Mouse (Mus musculus) lung, embryonic 14.5 days (tissue): ENCODE data around the gene Fhl2. TPM values are rescaled to one million over a fixed set of nuclear protein-coding genes. Genes with fewer than 3 reads are reported as not detected.

ENCODE experiments used
- ATAC-seq: fragments of 200-750 bp; cut with Nextera tagmentation; 2 replicates; pipeline ENCODE4 v1.8.0; 2017; ENCODE audit warnings: mild to moderate bottlenecking, moderate TSS enrichment, moderate library complexity; ENCODE audit not compliant: insufficient read depth
- DNase-seq: peaks from one replicate; pipeline ENCODE4 v3.0.0-alpha.2; 2015
- H3K27ac ChIP-seq: fragments of 300-500 bp; sonication (generic); 2 replicates; pipeline ENCODE4 v1.5.1; 2014; ENCODE audit warnings: low read depth, mild to moderate bottlenecking, moderate library complexity
- H3K27me3 ChIP-seq: fragments of 300-500 bp; sonication (generic); 2 replicates; pipeline ENCODE4 v1.6.1; 2014; ENCODE audit warnings: low read length, control low read depth; ENCODE audit not compliant: insufficient read depth
- H3K36me3 ChIP-seq: fragments of 300-500 bp; sonication (generic); 2 replicates; pipeline ENCODE4 v1.6.1; 2014; ENCODE audit warnings: control low read depth; ENCODE audit not compliant: insufficient read depth
- H3K4me1 ChIP-seq: fragments of 300-500 bp; sonication (generic); 2 replicates; pipeline ENCODE4 v1.6.1; 2014; ENCODE audit warnings: antibody characterized with exemption, control low read depth; ENCODE audit not compliant: insufficient read depth
- H3K4me2 ChIP-seq: fragments of 300-500 bp; sonication (generic); 2 replicates; pipeline ENCODE4 v1.6.1; 2014; ENCODE audit warnings: mild to moderate bottlenecking
- H3K4me3 ChIP-seq: fragments of 300-500 bp; sonication (generic); 2 replicates; pipeline ENCODE4 v1.5.1; 2014; ENCODE audit warnings: low read depth, low read length
- H3K9ac ChIP-seq: fragments of 300-500 bp; sonication (generic); 2 replicates; pipeline ENCODE4 v1.6.1; 2014
- H3K9me3 ChIP-seq: fragments of 300-500 bp; sonication (generic); 2 replicates; pipeline ENCODE4 v1.6.1; 2016; ENCODE audit warnings: low read depth, low read length, control low read depth
- CTCF ChIP-seq: IDR thresholded peaks from 2 replicates; pipeline ENCODE4 v1.5.1; 2016; ENCODE audit warnings: antibody characterized with exemption, low read depth
- WGBS: fragments of 180-500 bp; shearing (Covaris S2); extraction: QIAGEN DNeasy Blood & Tissue Kit; methylation state at CpG from one replicate; pipeline ENCODE4 v1.1.7; 2014; 5-methylcytosine and 5-hydroxymethylcytosine counted together
- polyA plus RNA-seq: library from polyadenylated mRNA; unstranded; fragments of >200 nt; fragmentation: Nextera tagmentation; extraction: Ambion mirVana; gene quantifications from 2 replicates; pipeline ENCODE4 v1.2.1, GENCODE M21; 2014

Gene Fhl2
- polyA plus RNA-seq, 1 experiment from 2014 or later: 30.1 TPM

DNA sequence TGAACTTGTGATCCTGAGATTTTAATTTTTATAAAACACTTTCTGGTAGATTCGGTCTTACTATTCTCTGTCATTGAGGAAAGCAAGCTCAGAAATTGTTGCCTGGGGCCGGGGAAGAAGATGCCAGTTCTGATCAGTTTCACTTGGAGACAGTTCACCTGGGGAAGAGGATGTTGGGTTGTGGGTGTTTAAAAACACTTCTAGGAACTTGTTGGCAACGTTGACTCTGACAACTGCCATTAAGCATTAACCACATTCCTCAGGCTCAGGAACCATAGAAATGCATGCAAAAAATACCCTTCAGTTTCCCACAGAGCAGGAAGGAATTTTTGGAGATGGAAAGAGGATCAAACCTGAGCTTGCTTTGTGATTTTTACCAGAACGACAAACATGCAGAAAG is 28.2 kb upstream of the Fhl2 start:
- Histone ChIP-seq H3K27me3 (no peaks in the 10 kb centered on the region), H3K4me3 (no peak overlapping the region), H3K9me3 (no peaks in the 10 kb centered on the region), H3K4me1 (no peaks in the 10 kb centered on the region), H3K4me2 (no peak overlapping the region), H3K9ac (no peak overlapping the region), H3K27ac (no peak overlapping the region), H3K36me3 (no peaks in the 10 kb centered on the region)
- 67% methylated on average over 4 of the region's 4 CpGs for WGBS
- DNase-seq (no peak), ATAC-seq (no peak)
- no peak for TF ChIP-seq CTCF

DNA sequence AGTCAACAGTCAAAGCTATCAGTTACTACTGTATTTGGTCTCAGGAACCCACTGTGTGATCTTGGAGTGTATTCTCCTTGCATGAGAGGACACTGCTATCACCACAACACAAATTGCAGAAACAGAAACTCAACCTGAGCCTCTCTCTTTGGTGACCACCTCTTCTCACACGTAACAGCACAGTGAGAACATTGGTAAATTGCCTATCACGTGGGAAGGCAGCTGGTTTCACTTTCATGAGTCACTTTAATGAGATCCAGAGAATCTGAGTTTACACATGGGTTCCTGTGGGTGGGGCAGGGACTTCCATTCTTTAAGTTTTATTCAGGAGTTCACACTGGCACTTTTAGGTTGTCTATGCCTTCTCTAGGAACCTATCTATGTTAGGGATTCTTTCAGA is 27.4 kb upstream of the Fhl2 start:
- Histone ChIP-seq H3K4me1 (no peaks in the 10 kb centered on the region), H3K9me3 (no peaks in the 10 kb centered on the region), H3K27me3 (no peaks in the 10 kb centered on the region), H3K4me2 (no peak overlapping the region), H3K36me3 (no peaks in the 10 kb centered on the region), H3K9ac (no peak overlapping the region), H3K4me3 (no peak overlapping the region), H3K27ac (no peak overlapping the region)
- 49% methylated on average over 2 of the region's 2 CpGs for WGBS
- DNase-seq: no peak
- ATAC-seq: no peak
- TF ChIP-seq CTCF: no peak

DNA sequence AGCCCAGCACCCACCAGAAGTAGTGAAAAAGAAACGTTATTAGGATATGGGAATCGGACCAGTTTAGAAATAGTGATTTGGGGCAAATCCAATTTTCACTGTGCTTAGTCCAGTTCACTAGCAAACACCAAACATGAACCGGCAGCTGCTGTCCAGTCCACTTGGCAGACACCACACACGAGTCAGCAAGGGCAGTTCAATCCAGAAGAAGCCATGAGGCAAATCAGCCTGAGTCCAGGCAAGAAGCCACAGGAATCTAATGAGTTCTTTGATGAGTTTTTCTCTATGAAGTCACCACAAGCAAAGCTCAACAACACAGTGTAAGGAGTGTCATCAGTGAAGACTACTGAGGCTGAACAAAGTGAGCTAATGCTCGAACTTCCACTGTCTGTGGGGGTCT is 26.3 kb upstream of the Fhl2 start:
- Histone ChIP-seq H3K9ac (no peak overlapping the region), H3K27me3 (no peaks in the 10 kb centered on the region), H3K27ac (no peak overlapping the region), H3K36me3 (no peaks in the 10 kb centered on the region), H3K4me2 (no peak overlapping the region), H3K9me3 (no peaks in the 10 kb centered on the region), H3K4me3 (no peak overlapping the region), H3K4me1 (peaks cover 3% of the 10 kb centered on the region; the same call in 1 of the 2 replicates)
- no peak for TF ChIP-seq CTCF
- ATAC-seq: no peak
- no peak for DNase-seq
- WGBS: 79% methylated on average over 5 of the region's 5 CpGs

DNA sequence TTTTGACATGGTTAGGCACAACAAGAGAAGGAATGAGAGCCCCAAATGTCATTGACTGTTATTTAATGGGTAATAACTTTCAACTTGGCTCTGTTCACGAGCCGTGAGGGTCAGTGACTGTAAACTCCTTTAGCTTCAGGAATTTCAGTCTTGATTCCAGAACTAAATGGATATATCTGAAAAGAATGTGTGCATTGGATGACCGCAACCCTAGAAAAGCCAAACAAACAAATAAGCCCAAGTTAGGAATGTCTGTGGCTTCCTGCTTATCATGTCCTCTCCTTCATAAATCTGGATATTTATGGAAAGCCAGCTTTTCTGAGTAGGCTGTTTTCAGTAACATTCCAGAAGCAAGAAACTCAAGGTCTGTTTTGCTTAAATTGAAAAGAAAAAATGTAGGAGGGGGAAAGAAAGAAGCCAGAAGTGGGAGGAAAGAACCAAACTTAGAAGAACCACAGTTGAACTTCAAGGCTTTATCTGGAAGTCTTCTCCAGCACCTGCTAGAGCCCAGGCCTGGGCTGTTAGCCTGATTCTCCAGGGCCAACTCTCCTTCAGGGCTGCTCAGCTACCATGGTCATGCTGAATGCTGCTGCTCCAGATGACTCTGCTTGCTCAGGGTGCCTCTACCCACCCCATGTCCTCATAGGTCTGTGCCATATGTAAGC is 21.4 kb upstream of the Fhl2 start:
- Histone ChIP-seq H3K36me3 (no peaks in the 10 kb centered on the region), H3K9ac (no peak overlapping the region), H3K4me3 (no peak overlapping the region), H3K4me2 (no peak overlapping the region), H3K4me1 (peaks cover 6% of the 10 kb centered on the region), H3K9me3 (no peaks in the 10 kb centered on the region), H3K27me3 (no peaks in the 10 kb centered on the region), H3K27ac (no peak overlapping the region)
- DNase-seq (no peak), ATAC-seq (no peak)
- WGBS: 55% methylated on average over 3 of the region's 3 CpGs
- no peak for TF ChIP-seq CTCF

DNA sequence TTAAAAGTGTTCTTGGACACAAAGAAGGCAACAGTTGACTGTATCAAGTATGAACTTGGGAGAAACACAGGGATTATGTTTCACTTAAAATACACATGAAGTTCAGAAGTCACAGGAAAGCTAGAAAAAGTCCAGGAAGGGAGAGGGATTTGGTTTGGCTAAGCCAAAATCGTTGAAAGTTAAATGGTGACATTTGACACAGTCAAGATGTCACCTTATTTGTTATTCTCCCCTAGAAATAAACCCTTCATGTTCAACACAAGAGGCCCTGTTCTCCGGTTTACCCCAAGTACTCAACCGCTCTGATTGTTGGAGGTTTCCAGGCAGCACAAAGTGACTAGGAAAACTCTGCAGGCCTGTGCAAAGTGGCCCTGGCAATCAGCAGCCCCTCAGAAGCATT is 18.8 kb upstream of the Fhl2 start:
- Histone ChIP-seq H3K4me1 (peaks cover 6% of the 10 kb centered on the region), H3K9ac (no peak overlapping the region), H3K4me3 (no peak overlapping the region), H3K36me3 (no peaks in the 10 kb centered on the region), H3K27ac (peak overlapping the region; percentile 48; the same call in 1 of the 2 replicates), H3K9me3 (no peaks in the 10 kb centered on the region), H3K4me2 (no peak overlapping the region), H3K27me3 (no peaks in the 10 kb centered on the region)
- 9% methylated on average over 3 of the region's 3 CpGs for WGBS
- TF ChIP-seq CTCF: no peak
- peak; percentile 56 for DNase-seq
- ATAC-seq: peak; percentile 49; the same call in 1 of the 2 replicates

DNA sequence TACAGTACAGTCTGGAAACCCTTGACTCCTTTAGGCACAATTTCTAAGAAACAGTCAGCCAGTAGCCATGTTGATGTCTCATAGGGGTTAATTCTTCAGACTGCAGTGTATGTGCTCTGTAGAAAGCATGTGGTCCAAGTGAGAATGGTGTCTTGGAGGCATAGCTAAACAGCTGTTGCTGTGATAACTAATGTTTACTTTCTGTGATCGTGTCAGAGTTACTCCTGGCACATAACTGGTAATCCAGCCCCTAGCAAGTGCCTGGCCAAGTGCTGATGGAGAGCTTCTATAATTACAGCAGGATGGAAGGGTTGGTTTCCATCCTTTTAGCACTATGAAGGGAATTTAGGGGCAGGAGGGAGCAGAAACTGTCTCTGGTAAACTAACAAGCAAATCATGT is 14.5 kb upstream of the Fhl2 start:
- no peak for ATAC-seq
- Histone ChIP-seq H3K36me3 (no peaks in the 10 kb centered on the region), H3K27ac (no peak overlapping the region), H3K4me1 (peaks cover 2% of the 10 kb centered on the region; the same call in 1 of the 2 replicates), H3K9me3 (no peaks in the 10 kb centered on the region), H3K4me3 (no peak overlapping the region), H3K4me2 (no peak overlapping the region), H3K9ac (no peak overlapping the region), H3K27me3 (no peaks in the 10 kb centered on the region)
- WGBS: 10% methylated on average over 1 of the region's 1 CpGs
- TF ChIP-seq CTCF: no peak
- DNase-seq: no peak

DNA sequence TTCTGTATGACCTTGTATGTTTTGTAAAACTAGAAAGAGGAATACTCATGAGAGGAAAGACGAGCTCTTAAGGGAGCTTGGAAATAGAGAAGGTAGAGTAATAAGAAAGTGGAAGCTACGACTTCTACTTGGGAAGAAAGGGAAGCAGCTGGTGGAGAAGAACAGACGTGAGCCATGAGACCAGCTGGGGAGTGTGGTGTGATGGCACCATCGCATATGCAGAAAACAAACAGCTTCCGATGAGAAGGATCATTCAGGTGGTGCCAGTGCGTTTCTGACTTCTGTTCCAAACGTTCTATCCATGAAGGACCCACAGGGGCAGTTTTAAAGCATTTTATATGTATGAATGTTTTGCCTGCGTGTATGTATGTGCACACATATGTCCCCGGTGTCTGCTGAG is 13.5 kb upstream of the Fhl2 start:
- Histone ChIP-seq H3K9me3 (no peaks in the 10 kb centered on the region), H3K4me1 (no peaks in the 10 kb centered on the region), H3K36me3 (no peaks in the 10 kb centered on the region), H3K4me3 (no peak overlapping the region), H3K9ac (no peak overlapping the region), H3K4me2 (no peak overlapping the region), H3K27ac (no peak overlapping the region), H3K27me3 (no peaks in the 10 kb centered on the region)
- no peak for TF ChIP-seq CTCF
- DNase-seq: no peak
- no peak for ATAC-seq
- 72% methylated on average over 9 of the region's 9 CpGs for WGBS
